Mouse (Mus musculus): ENCODE data around the gene Fam169a.

The Fam169a gene

DNA sequence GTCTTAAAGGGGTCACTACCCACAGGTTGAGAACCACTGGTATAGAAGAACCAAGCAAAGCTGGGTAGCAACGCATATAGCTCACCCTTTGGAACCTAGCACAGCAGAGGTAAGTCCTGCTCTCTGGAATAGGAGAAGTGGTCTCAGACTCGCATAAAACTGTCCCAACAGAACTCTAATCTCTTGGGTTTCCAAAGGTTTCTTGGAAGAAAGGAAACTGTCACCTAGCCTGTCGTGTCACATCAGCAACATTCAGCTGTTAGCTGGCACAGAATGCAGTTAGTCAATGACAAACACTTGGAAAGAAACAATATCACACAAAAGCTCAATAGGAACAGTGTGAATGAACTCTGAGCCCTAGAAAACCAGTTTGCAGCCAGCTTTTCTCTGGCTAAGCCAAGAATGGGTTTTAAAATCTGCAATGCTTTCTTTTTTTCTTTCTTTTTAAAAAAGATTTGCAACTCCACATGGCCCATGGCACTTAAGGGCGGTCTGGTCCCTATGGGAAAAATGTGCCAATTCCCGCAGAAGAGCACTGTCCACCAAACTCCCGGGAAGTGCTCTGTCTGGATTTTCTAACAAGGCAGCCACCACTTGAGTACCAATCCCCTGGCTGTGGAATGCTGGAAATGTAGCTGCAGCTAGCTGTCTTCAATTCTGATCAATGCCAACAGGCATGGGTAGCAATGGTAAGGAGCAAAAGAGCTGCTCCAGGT, 113.2 kb downstream of the Fam169a start:
- no peak for DNase-seq (ENCODE audit: low read depth)
